Mouse (Mus musculus): ENCODE data around the gene Bcas2.

Bcas2 gene

DNA sequence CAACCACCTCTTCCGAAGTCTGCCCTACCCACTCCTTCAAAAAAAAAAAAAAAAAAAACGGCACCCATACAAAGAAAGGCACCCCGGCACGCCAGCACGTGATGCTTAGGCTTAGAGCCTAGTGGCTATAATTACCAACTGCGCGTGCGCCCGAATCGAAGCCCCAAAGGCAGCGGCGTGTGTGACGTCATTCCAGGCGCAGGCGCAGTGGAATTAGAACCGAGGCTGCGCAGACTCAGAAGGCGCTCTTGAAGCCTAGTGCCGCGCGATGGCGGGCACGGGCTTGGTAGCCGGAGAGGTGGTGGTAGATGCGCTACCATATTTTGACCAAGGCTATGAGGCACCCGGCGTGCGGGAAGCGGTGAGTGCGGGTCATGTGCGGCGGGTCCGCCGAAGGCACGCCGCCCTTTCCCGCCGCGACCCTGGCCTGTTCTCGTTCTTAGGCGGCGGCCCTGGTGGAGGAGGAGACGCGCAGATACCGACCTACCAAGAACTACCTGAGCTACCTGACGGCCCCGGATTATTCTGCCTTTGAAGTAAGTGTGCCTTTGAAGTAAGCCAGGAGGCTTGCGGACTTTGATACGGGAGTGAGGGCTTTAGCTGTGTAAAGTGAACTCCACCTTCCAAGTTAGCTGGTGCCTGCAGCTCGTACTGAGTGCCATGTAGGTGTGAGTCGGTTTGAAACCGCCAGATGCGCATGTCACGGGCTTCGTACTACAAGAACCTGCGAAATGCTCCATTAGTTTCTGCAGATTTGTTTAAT, at the start of gene Bcas2:
TSS of gene Bcas2 (plus strand) at position 151 of the 763 bp plus-strand sequence.
- peak; percentile 98 to 99 for DNase-seq (ENCODE audit: low spot score in 2 of 2)

DNA sequence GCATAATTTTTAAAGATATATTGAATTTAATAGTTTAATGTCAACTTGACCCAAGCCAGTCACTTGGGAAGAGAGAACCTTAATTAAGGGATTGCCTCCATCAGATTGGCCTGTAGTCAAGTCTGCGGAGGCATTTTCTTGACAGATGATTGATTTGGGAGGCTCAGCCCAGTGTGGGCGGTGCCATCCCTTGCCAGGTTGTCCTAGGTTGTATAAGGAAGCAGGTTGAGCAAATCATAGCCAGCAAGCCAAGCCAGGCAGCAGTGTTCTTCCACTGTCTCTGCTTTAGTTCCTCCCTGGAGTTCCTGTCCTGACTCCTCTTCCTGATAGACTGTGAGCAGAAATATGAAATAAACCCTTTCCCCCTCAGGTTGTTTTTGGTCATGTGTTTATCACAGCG, 47.8 kb upstream of the Bcas2 start:
- DNase-seq (ENCODE audit: low spot score in 2 of 2), result no peak

DNA sequence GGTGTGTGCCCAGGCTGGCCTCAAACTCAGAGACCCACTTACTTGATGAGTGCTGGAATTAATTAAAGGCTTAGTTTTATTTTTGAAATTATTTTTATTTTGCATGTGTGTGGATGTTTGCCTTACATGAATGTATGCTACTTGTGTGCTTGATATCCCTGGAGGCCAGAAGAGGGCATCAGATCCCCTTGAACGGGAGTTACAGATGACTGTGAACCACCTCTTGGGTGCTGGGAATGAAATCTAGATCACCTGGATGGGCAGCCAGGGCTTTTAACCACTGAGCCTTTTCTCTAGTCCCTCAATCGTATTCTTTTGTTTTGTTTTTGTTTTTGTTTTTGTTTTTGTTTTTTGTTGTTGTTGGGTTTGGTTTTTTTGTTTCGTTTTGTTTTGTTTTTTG, 45.3 kb upstream of the Bcas2 start:
- no peak for DNase-seq (ENCODE audit: low spot score in 2 of 2)

DNA sequence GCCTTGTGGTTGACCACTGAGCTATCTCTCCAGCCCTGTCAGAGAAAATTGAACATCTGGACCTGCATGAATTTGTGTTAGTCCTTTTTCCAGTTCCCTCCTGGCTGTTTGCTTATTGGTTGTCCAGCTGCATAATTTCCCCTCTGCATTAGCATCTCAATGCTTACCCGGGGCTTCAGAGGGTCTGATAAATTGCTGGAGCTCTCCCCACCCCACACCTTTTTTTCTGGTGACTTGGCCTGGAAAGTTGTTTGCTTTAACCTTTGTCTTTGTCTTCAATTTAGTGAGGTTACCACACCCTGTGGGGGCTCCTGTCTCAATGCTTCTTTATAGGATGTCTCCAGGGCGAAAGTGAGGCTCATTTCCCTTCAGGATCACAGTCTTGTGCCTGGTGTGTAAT, 44.3 kb upstream of the Bcas2 start:
- DNase-seq (ENCODE audit: low spot score in 2 of 2), result no peak

DNA sequence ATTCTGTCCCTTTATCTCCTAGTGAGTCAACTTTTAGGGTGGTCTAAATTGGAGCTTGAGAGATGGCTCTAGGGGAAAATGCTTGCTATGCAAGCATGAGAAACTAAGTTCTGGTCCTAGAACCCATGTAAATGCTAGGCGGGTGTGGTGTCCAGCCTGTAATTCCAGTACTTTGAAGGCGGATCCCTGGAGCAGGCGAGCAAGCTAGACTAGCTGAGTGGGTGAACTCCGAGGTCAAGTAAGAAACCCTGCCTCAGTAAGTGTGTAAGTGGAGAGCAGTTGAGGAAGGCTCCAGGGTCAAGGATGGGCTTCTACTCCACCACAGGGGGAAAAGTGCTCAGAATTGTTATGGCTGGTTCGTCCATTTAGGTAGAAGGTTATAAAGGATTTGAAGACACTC, 43.7 kb upstream of the Bcas2 start:
- DNase-seq (ENCODE audit: low spot score in 2 of 2), result no peak

DNA sequence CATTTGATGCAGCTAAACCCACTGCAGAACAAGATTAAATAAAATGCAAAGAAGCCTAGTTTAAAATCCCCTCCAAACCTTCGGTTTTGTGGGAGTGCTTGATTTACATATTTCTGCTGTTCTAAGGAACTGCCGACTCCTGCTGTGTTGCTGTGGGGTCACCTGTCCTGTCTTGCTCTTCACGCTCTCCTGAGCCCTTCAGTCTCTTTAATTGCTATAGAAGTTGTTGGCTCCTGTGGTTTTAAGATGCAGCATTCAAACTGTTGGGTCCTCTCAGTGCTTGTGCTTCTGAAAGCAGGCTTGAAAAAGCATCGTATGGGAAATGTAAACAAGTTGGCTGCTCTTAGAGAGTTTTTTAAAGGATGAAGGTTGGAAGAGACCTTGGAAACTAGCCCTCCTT, 43.2 kb upstream of the Bcas2 start:
- no peak for DNase-seq (ENCODE audit: low spot score in 2 of 2)

DNA sequence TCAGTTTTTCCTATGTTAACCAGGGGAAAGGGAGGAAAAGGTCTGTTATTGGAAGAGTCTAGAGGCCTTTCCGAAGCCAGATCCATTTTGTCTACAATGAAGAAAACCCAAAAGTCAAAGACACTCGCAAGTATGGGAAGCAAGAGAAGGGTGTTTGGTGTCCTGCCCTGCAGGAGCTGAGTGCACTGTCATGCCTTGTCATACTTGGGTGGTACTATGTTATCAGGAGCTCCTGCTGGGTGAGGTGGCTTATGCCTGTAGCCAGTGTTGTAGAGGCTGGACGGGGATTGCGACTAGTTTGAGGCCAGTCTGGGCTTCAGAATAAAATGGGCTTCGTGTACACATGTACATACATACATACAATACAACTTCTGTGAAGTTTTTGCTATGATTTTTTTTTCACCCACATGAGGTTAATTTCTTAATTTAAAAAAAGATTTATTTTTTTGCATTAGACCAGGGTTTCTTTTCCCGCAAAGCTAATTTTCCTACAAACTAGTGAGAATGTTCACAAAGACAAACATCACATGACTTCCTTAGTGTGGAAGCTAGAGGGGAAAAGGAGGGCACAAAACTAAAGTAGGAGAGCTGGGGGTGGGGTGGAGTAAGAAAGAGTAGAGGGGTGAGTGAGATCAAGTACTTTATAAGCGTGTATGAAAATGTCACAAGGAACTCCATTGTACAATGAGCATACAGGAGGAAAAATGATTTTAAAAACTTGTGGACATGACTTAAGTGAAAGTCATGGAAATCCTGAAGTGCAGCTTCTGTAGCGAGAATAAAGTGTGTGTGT, 41.9 kb upstream of the Bcas2 start:
- DNase-seq (ENCODE audit: low spot score in 2 of 2), result no peak

DNA sequence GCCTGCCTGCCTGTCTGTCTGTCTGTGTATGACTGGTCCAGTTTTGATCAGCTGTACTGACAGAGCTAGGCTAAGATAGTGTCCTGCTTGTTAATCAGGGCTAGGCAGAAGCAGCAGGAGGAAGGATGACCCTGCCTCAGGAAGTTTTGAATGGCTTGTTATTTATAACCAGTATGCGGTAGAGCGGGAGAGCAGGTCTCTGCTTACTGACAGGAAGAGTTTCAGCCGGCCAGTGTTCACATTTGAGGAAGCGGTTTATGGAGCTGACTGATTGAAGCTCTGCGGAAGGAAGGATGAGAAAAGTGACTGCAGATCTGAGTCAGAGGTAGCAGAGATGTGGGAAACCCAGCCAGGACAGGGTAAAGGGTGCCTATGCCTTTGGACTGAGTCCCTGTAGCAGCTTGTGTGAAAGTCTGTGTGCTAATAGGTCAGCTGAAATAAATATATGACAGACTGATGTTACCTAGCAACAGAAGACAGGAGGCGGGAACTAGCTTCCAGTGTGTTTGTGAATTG, 41.2 kb upstream of the Bcas2 start:
- DNase-seq (ENCODE audit: low spot score in 2 of 2), result peak; percentile 4 to 20

DNA sequence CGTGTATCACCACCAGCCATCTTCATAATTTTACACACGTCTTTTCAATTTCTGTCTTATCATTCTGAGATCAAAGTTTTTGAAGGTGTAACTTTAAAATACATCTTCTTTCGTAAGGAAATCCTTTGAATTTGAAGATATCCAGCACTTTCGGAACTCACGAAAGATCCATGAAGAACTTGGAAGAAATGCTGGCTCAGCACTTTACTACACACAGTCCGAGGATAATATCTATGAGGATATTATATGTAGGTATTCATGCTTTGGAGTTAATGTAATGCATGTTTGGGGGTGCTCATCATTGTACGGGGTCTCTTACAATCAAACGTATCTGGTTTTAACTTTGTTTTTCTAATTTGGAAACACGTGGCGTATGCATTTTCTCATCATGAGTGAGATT, 38.4 kb upstream of the Bcas2 start:
- DNase-seq (ENCODE audit: low spot score in 2 of 2), result no peak

DNA sequence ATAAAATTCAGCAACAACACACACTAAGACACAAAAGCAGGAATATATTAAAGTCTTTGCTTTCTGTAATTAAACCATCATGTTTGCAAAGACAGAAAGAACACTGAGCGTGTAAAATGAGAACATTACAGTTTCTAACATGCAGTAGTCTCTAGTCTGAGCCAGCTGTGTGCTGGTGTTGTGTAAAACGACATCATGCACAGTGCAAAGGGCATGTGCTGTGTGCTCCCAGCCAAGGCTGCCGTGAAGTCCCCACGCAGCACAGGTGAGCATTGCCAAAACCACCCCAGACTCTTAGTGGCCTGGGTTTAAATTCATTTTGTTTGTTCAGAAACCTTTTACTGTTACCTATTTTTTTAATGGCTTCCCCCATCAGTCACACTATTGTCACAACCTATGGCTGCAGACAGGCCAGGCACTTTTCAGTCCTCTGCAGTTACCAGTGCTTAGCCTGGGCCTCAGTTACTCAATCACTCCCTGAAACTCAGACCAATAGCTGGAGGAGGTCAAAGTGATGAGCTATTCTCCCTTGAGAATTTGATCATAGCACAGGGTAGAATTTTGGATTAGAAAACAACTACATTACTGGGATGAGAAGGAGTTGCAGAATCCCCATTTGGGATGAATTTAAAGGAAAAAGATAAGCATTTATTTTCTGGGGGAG, 34.9 kb upstream of the Bcas2 start:
- no peak for DNase-seq (ENCODE audit: low spot score in 2 of 2)

DNA sequence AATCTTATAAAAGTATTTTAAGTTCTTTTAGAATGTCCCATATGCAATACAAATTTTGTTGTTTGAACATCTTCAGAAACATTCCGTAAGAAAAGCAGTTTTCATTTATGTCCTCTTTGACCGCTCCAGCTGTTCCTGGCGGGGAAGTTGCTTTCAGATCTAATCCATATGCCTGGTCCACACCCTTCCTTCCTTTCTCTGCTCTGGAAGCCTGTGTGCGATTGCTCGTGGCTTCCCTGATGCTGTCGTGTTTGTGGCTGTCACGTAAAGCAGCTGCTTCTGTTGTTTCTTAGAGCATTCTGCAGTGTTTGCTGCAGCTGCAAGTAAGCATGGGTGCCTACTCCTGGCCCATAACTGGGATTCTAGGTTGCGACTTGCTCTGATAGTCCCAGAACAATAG, 32.4 kb upstream of the Bcas2 start:
- no peak for DNase-seq (ENCODE audit: low spot score in 2 of 2)

DNA sequence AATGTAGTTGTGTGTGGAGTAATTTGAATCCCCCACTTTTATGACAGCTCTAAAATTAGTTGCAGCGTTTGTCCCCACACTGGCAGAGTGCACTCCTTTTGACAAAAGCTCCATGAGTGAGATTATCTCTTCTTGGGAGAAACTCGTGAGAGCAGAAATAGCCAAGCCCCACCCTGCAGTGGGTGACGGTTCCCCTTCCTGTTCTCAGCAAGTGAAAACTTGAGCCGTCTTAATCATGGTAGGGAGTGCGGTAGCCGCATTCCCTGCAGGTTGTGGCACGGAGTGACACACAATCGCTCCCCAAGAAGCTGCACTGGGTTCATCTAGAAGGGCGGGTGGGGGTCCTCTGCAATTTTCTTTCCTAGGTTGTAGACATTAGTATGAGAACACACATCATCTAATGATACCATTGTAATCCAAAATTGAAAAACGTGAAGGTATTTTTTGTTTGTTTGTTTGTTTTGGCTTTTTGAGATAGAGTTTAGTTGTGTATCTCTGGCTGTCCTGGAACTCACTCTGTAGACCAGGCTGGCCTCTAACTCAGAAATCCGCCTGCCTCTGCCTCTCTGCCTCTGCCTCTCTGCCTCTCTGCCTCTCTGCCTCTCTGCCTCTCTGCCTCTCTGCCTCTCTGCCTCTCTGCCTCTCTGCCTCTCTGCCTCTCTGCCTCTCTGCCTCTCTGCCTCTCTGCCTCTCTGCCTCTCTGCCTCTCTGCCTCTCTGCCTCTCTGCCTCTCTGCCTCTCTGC, 31.2 kb upstream of the Bcas2 start:
- DNase-seq (ENCODE audit: low spot score in 2 of 2), result peak in 1 of 2 experiments; percentile 4

DNA sequence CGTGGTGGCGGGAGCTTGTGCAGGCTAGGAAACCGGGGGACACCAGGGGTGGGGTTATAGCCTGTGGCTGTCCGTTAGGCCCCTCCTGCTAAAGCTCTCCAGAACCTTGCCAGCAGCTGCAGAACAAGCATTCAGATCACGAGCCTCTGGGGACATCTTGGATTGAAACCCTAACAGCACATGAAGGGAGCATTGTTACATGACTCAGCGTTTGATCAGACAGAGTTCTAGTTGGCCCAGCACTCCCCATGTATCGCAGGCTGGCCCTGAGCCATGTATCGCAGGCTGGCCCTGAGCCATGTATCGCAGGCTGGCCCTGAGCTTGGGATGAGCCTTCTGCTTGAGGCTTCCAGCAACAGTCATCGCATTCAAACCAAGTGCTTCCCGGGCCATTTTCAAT, 30.2 kb upstream of the Bcas2 start:
- DNase-seq (ENCODE audit: low spot score in 2 of 2), result no peak

DNA sequence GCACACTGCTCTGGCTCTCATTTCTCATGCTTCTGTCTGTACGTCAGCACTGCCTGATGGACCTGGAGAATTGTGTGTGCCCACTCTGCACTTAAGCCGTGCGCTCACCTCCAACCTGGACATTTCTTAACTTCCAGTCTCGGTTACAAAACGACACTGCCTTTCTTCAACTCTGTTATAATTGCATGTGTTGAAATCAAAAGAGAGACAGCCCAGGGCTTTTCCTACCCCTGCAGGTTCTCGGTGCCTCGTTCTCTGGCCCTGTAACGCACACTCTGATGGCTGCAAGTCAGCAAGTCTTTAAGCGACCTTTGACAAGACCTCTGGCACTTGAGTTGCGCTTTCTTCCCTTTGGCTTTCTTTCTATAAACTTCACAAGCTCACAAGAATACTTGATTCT, 29.1 kb upstream of the Bcas2 start:
- no peak for DNase-seq (ENCODE audit: low spot score in 2 of 2)

DNA sequence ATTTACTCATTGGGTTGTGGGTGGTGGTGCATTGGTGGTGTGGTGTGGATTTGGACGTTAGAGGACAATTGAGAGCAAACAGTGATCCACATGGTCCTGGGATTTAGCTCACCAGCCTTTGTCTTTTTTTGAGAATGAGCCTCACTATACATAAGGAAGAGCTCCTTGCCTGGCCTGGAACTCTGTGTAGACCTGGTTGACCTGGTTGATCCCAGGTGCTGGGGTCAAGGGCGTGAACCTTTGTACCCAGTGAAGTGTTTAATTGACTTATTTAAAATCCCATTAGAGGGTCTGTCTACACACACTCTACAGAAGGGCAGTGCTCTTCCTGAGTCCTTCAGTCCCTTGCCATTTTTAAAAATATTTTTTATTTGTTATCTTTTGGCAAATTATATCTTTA, 26.1 kb upstream of the Bcas2 start:
- no peak for DNase-seq (ENCODE audit: low spot score in 2 of 2)

DNA sequence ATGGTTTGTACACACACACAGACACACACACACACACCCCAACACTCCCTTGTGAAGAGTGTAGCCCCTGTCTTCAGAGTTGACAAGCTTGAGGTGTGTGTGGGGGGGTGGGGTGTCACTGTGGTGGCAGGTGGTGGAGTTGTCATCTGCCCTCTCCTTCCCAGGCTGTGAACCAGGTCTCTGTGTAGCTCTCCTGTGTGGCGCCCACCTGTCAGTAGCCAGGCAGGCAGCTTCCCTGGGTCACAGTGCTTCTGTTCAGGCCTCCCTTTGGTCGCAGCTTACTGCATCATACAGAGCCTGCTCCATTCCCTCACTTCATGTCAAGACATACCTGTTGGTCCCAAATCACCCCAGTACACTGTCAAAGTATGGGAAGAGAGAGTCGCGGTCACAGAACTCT, 25.7 kb upstream of the Bcas2 start:
- DNase-seq (ENCODE audit: low spot score in 2 of 2), result no peak

DNA sequence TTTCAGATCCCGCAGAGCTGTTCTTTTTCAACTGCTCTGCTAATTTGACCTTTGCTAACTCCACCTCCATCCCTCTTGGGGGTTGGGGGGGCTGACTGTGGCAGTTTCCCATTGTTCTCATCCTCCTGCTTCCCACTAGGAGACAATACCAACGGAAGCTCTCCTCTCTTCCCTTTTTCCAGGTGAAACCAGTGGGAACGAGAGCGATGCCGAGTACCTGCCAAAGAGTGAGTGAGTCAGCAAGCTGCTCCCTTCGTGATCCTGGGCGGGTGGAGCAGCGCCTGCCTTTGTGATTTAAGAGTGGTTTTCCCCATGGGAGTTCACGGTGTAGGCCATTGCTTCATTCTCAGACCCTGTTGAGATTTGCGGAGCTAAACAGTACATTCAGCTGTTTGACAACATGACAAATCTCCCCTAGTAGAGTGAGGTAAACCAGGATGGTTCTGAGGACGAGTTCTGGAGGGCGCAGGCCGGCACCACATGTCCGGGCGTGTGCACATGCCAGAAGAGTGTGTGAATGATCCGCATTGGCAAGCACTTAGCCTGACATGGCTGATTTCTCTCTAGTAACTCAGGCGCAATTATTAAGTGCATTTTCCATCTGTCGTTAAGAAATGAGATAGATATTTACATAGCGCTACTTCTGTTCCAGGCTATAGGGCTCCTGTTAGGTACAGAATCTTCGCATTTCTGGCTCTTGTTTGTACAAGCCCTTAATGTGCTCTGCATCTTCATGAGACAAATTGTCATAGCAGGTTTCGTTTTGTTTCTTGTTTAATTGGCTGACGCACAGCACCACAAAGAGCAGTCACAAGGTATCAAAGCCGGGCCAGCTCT, 24.9 kb upstream of the Bcas2 start:
- no peak for DNase-seq (ENCODE audit: low spot score in 2 of 2)

DNA sequence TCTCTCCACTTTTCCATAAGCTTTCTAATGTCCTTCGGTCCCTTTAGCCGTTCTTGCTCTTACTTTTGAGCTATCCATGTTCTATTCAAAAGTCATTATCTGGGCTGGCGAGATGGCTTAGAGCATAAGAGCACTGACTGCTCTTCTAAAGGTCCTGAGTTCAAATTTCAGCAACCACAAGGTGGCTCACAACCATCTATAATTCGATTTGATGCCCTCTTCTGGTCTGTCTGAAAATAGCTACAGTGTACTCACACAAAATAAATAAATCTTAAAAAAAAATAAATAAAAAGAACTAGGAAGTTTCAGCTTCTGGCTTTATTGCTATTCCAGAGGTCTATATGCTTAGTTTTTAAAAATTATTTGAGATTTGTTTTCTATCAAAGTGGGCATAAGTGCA, 23.7 kb upstream of the Bcas2 start:
- no peak for DNase-seq (ENCODE audit: low spot score in 2 of 2)

DNA sequence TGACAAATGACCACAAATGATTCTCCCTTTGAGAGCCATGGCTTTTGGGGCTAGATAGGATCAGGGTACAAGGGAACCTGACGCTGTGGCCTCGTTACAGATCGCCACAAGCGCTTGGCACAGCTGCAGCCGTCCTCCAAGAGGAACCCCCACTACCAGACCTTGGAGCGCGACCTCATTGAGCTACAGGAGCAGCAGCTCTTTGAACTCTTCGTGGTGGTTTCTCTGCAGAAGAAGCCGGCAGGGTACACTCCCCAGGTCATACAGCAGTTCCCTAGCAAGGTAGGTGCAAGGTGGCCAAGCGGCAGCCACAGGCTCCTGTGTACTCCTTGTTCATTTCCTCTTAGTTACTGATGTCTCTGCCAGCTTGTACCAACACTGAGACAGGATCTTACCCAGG, 22.5 kb upstream of the Bcas2 start:
- no peak for DNase-seq (ENCODE audit: low spot score in 2 of 2)

DNA sequence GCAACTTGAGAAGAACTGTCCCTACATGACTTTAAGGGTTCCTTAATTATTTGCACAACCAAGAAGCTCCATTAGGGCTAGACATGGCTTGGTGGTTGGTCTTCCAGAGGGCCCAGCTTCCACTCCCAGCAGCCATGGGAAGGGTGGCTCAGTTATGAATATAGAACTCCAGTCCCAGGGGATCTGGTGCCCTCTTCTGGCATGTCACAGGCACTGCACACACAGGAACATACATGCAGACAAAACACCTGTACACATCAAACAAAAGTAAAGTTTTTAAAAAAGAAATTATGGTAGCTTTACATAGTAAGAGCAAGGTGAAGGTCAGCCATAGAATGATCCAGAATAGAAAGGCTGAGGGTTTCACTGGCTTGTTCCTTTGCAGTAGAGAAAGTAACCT, 17.7 kb upstream of the Bcas2 start:
- no peak for DNase-seq (ENCODE audit: low spot score in 2 of 2)
